Mouse (Mus musculus) cerebellum, adult 11-12 months (tissue): ENCODE results near the gene Kcnk4.
"Not testable (repeated sequence)": the region's sequence is repeated elsewhere in the genome, so short reads cannot be mapped to it uniquely, and the experiment has no call there.

Source experiments
- DNase-seq: peaks from one replicate; pipeline ENCODE4 v3.0.0; 2022

Kcnk4 gene

GRCm38 (mm10) chr19:6913991-6914390 lies 20.3 kb downstream of the Kcnk4 start:
- DNase-seq = peak; percentile 45

- DNase-seq = peak; percentile 16
These were observed 21.3 kb downstream of the Kcnk4 start for GRCm38 (mm10) chr19:6913036-6913435.

GRCm38 (mm10) chr19:6912205-6912970 lies 21.9 kb downstream of the Kcnk4 start:
- peak; percentile 45 for DNase-seq

- DNase-seq = peak; percentile 60
These were observed 22.9 kb downstream of the Kcnk4 start for GRCm38 (mm10) chr19:6911101-6912074.

GRCm38 (mm10) chr19:6910306-6910705 lies 24.0 kb downstream of the Kcnk4 start:
- peak; percentile 79 for DNase-seq

GRCm38 (mm10) chr19:6909507-6910289 lies 24.6 kb downstream of the Kcnk4 start, which contains the start of the genes Trmt112 and Prdx5:
Gene Trmt112, plus strand, starts transcription at chr19:6909698.
Gene Prdx5, minus strand, starts transcription at chr19:6910106.
- DNase-seq = peak; percentile 93

GRCm38 (mm10) chr19:6909021-6909420 lies 25.3 kb downstream of the Kcnk4 start:
- no peak for DNase-seq

GRCm38 (mm10) chr19:6907811-6908540 lies 26.3 kb downstream of the Kcnk4 start:
- peak; percentile 36 for DNase-seq

- peak; percentile 47 for DNase-seq
These were observed 27.2 kb downstream of the Kcnk4 start for GRCm38 (mm10) chr19:6907094-6907493.

GRCm38 (mm10) chr19:6906199-6906598 lies 28.1 kb downstream of the Kcnk4 start:
- DNase-seq = peak; percentile 26

- peak; percentile 11 for DNase-seq
These were observed 28.7 kb downstream of the Kcnk4 start for GRCm38 (mm10) chr19:6905498-6906159.

- DNase-seq = no peak
These were observed 29.5 kb downstream of the Kcnk4 start for GRCm38 (mm10) chr19:6904846-6905245.

- no peak for DNase-seq
These were observed 31.3 kb downstream of the Kcnk4 start for GRCm38 (mm10) chr19:6903031-6903430.

GRCm38 (mm10) chr19:6899641-6900040 lies 34.7 kb downstream of the Kcnk4 start:
- no peak for DNase-seq

- DNase-seq = not testable (repeated sequence)
These were observed 38.6 kb downstream of the Kcnk4 start for GRCm38 (mm10) chr19:6895608-6896305.

- no peak for DNase-seq
These were observed 40.4 kb downstream of the Kcnk4 start for GRCm38 (mm10) chr19:6893731-6894451.

GRCm38 (mm10) chr19:6892512-6892911 lies 41.8 kb downstream of the Kcnk4 start:
- DNase-seq = no peak

GRCm38 (mm10) chr19:6877965-6878364 lies 56.4 kb downstream of the Kcnk4 start:
- DNase-seq = no peak

GRCm38 (mm10) chr19:6876799-6877198 lies 57.5 kb downstream of the Kcnk4 start:
- DNase-seq = no peak

- DNase-seq = no peak
These were observed 58.5 kb downstream of the Kcnk4 start for GRCm38 (mm10) chr19:6875834-6876233.
